In the genomic region with DNA sequence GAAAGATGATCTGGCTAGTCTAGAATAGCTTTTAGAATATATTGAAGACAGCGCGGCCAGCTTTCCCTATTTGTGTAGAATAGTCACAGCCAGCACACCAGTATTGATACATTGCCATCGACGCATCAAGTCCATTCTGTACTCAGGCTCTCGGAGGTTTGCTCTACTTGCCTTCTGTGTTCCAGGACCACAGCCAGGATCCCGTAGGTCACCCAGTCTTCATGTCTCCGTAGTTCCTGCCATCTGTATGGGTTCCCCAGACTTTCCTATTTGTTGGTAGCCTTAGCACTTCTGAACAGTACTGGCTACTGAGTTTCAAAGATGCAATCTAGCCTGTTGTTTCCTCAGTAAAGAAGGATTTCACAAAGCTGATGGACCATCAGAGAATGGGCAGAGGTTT, we compare ENCODE assay signal across 28 mouse cellular contexts. TPM values are rescaled to one million over a fixed set of nuclear protein-coding genes. Genes with fewer than 3 reads are reported as not detected.
"Had no signal": no experiment of that assay in that cellular context is flagged by ENCODE, and none has a peak within 500 bp of the region (broad histone marks: within the 10 kb centered on the region; RNA-seq: fewer than 3 reads in every experiment).

No protein-coding gene starts in this region.

- H3K4me2 ChIP-seq: limb, embryonic 13.5 days; liver, embryonic 12.5 days; liver, embryonic 15.5 days; lung, embryonic 15.5 days; neural tube, embryonic 12.5 days; neural tube, embryonic 15.5 days had no signal

- ATAC-seq: liver, embryonic 12.5 days had no signal

- H3K4me3 ChIP-seq: layer of hippocampus, adult 2 months; limb, embryonic 10.5 days; limb, embryonic 13.5 days; liver, embryonic 12.5 days; liver, embryonic 15.5 days; lung, embryonic 15.5 days; megakaryocyte, embryonic 14.5 days; midbrain, embryonic 10.5 days; neural tube, embryonic 12.5 days; neural tube, embryonic 15.5 days had no signal

- H3K27ac ChIP-seq: kidney, postnatal 0 days; layer of hippocampus, adult 2 months; limb, embryonic 10.5 days; limb, embryonic 13.5 days; liver, embryonic 12.5 days; liver, embryonic 15.5 days; lung, embryonic 15.5 days; macrophage; midbrain, embryonic 10.5 days; neural tube, embryonic 12.5 days; neural tube, embryonic 15.5 days; stomach, postnatal 0 days had no signal

- H3K9ac ChIP-seq: limb, embryonic 13.5 days; liver, embryonic 12.5 days; liver, embryonic 15.5 days; lung, embryonic 15.5 days; neural tube, embryonic 12.5 days; neural tube, embryonic 15.5 days had no signal

- H3K4me1 ChIP-seq: limb, embryonic 10.5 days; limb, embryonic 13.5 days; liver, embryonic 12.5 days; liver, embryonic 15.5 days; lung, embryonic 15.5 days; megakaryocyte, embryonic 14.5 days; midbrain, embryonic 10.5 days; neural tube, embryonic 12.5 days; neural tube, embryonic 15.5 days had no signal

- H3K27me3 ChIP-seq: limb, embryonic 13.5 days; liver, embryonic 12.5 days; liver, embryonic 15.5 days; lung, embryonic 15.5 days; megakaryocyte, embryonic 14.5 days; neural tube, embryonic 12.5 days; neural tube, embryonic 15.5 days had no signal

- H3K36me3 ChIP-seq: limb, embryonic 10.5 days; limb, embryonic 13.5 days; liver, embryonic 12.5 days; liver, embryonic 15.5 days; lung, embryonic 15.5 days; midbrain, embryonic 10.5 days; neural tube, embryonic 12.5 days; neural tube, embryonic 15.5 days had no signal

- DNase-seq: kidney, postnatal 25 days; layer of hippocampus, adult 9-11 months; liver; lung, adult 18-20 months; lung, postnatal 14 days; midbrain, embryonic 14.5 days; right cerebral cortex, adult 18-20 months; right cerebral cortex, postnatal 14 days; right cerebral cortex, postnatal 4 days; thymus, adult 2 months; thymus, postnatal 14 days; thymus, postnatal 4 days had no signal

- H3K9me3 ChIP-seq: limb, embryonic 10.5 days; limb, embryonic 13.5 days; liver, embryonic 12.5 days; liver, embryonic 15.5 days; lung, embryonic 15.5 days; midbrain, embryonic 10.5 days; neural tube, embryonic 12.5 days; neural tube, embryonic 15.5 days had no signal

RNA-seq across cellular contexts. Expression of a gene that starts 20.0 kb away (rescaled TPM):
- polyA plus RNA-seq: kidney, embryonic 14.5 days; large intestine, adult 2 months; limb, embryonic 10.5 days; liver, embryonic 12.5 days; liver, embryonic 15.5 days; macrophage; neural tube, embryonic 12.5 days; stomach, embryonic 14.5 days; thymus, adult 2 months had no signal
